Mouse (Mus musculus) heart, postnatal 0 days (tissue): Measurements from ENCODE around the gene Timp4.

Experiments
- CTCF ChIP-seq: IDR thresholded peaks from 2 replicates; pipeline ENCODE4 v1.5.1; 2016; ENCODE audit warnings: antibody characterized with exemption, control low read depth, low read depth
- EP300 ChIP-seq: IDR thresholded peaks from 2 replicates; pipeline ENCODE4 v1.6.1; 2016; ENCODE audit warnings: antibody characterized with exemption, low read depth

- TF ChIP-seq CTCF = no peak
- no peak for TF ChIP-seq EP300
Observed at GRCm38 (mm10) chr6:115271326-115271725, 19.3 kb upstream of the Timp4 start.
